Mouse (Mus musculus) right cerebral cortex, adult 18-20 months (tissue): Measurements from ENCODE around the gene Syt11.
A peak's percentile ranks its signal among the peaks of the same experiment; 100 is the strongest.
"Not testable (repeated sequence)": the region's sequence is repeated elsewhere in the genome, so short reads cannot be mapped to it uniquely, and the experiment has no call there.

Experiments
- DNase-seq: peaks from one replicate; pipeline ENCODE4 v3.0.0; 2022; ENCODE audit warnings: mixed read lengths

Gene Syt11

GRCm38 (mm10) chr3:88774939-88775841 lies at the start of gene Syt11:
Gene Syt11, minus strand, starts transcription at chr3:88775164.
- not testable (repeated sequence) for DNase-seq

GRCm38 (mm10) chr3:88803910-88804540 lies 29.1 kb upstream of the Syt11 start:
- DNase-seq = no peak

- DNase-seq = not testable (repeated sequence)
Measured at GRCm38 (mm10) chr3:88797507-88797906, 22.5 kb upstream of the Syt11 start.

- DNase-seq = not testable (repeated sequence)
Measured at GRCm38 (mm10) chr3:88788033-88788432, 13.1 kb upstream of the Syt11 start.

GRCm38 (mm10) chr3:88786805-88787204 lies 11.8 kb upstream of the Syt11 start:
- not testable (repeated sequence) for DNase-seq

GRCm38 (mm10) chr3:88786323-88786722 lies 11.4 kb upstream of the Syt11 start:
- DNase-seq = not testable (repeated sequence)

- DNase-seq = peak; percentile 46
Measured at GRCm38 (mm10) chr3:88784889-88785288, 9.9 kb upstream of the Syt11 start.

GRCm38 (mm10) chr3:88773163-88773562 lies 1.8 kb downstream of the Syt11 start:
- DNase-seq = not testable (repeated sequence)

- DNase-seq = peak; percentile 97
Measured at GRCm38 (mm10) chr3:88772399-88772798, 2.6 kb downstream of the Syt11 start.

- not testable (repeated sequence) for DNase-seq
Measured at GRCm38 (mm10) chr3:88771941-88772280, 3.1 kb downstream of the Syt11 start.

GRCm38 (mm10) chr3:88771189-88771940 lies 3.6 kb downstream of the Syt11 start:
- peak; percentile 84 for DNase-seq

GRCm38 (mm10) chr3:88762401-88762831 lies 12.5 kb downstream of the Syt11 start:
- no peak for DNase-seq

- no peak for DNase-seq
Measured at GRCm38 (mm10) chr3:88761619-88762018, 13.3 kb downstream of the Syt11 start.

GRCm38 (mm10) chr3:88758045-88758500 lies 16.9 kb downstream of the Syt11 start:
- DNase-seq = peak; percentile 89

GRCm38 (mm10) chr3:88756276-88756675 lies 18.7 kb downstream of the Syt11 start:
- peak; percentile 48 for DNase-seq

GRCm38 (mm10) chr3:88755541-88755940 lies 19.4 kb downstream of the Syt11 start:
- DNase-seq = no peak

GRCm38 (mm10) chr3:88754283-88754682 lies 20.7 kb downstream of the Syt11 start:
- no peak for DNase-seq

- DNase-seq = no peak
Measured at GRCm38 (mm10) chr3:88746871-88747231, 28.1 kb downstream of the Syt11 start.

GRCm38 (mm10) chr3:88746139-88746870 lies 28.7 kb downstream of the Syt11 start:
- no peak for DNase-seq

GRCm38 (mm10) chr3:88745534-88745933 lies 29.4 kb downstream of the Syt11 start:
- no peak for DNase-seq

- DNase-seq = no peak
Measured at GRCm38 (mm10) chr3:88740147-88740546, 34.8 kb downstream of the Syt11 start.

GRCm38 (mm10) chr3:88738641-88739040 lies 36.3 kb downstream of the Syt11 start:
- DNase-seq = no peak
